In the genomic region with DNA sequence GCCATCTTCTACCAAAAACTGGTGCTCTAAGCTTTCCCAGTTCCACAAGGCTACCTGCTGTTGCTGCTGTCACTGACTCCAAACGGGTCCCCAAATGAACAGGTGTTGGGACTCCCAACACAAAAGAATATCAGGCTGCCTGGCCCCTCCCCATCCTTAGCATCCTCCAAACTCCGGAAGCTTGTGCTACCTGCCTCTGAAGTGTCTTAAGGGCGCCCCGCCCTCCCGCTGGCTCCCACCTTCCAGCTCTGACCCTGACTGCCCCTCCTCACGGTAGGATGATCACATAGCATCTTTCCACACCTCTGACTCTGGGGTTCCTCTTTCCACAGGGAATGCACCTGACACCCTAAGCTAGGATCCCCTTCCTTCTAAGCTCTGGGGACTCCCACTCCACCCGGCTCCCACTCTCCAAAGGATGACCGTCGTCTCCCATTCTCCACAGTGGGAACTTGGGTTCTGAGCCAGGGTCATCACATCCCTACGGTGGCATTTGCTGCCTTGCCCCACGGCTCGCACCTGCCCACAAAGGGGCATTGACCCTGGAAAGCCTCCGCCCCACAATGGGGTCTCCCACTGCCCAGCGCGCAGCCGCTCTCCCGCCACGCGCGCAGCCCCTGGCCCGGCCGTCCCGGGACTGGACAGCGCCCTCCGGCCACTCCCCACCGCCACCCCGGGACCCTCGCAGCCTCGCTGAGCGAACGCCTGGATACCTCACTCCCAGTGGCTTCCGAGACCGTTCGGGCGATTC, we compare ENCODE assay signal across 8 mouse cellular contexts. TPM values are rescaled to one million over a fixed set of nuclear protein-coding genes. Genes with fewer than 3 reads are reported as not detected.
DNase-seq lines count a peak whose midpoint lies in the region; ATAC-seq and TF ChIP-seq lines count a peak whose summit lies in the region.

No protein-coding gene starts in this region.

- peak; percentile 36 for DNase-seq in adrenal gland, postnatal 14 days
- no peak for DNase-seq in adrenal gland, postnatal 25 days
- DNase-seq in spleen, adult 2 months (ENCODE audit: low read depth in 1 of 2, low spot score in 2 of 2) = no peak
- no peak for DNase-seq in spleen, adult 18-20 months
- no peak for DNase-seq in left cerebral cortex, postnatal 4 days
- no peak for DNase-seq in embryo, embryonic 10 days (ENCODE audit: low spot score)

- peak overlapping the region; percentile 98 for H3K9ac ChIP-seq in intestine, embryonic 16.5 days (ENCODE audit: low read depth, low read length)
- peak overlapping the region; percentile 93 for H3K9ac ChIP-seq in neural tube, embryonic 13.5 days

- TF ChIP-seq CTCF in spleen, adult 2 months (IDR thresholded peaks at IDR 0.05; ENCODE audit: extremely low read depth, insufficient read depth, insufficient read length, insufficient replicate concordance) = no peak

- H3K4me3 ChIP-seq in spleen, adult 2 months (ENCODE audit: extremely low read depth, insufficient read depth, insufficient read length) = peak overlapping the region; percentile 85
- peak overlapping the region; percentile 98 for H3K4me3 ChIP-seq in intestine, embryonic 16.5 days (ENCODE audit: low read length)
- peak overlapping the region; percentile 100 for H3K4me3 ChIP-seq in neural tube, embryonic 13.5 days

- peak overlapping the region; percentile 79 for H3K4me2 ChIP-seq in intestine, embryonic 16.5 days (ENCODE audit: low read depth, low read length)
- peak overlapping the region; percentile 99 for H3K4me2 ChIP-seq in neural tube, embryonic 13.5 days

- peaks cover 8% of the 10 kb centered on the region; the same call in 1 of the 2 replicates for H3K4me1 ChIP-seq in spleen, adult 2 months (ENCODE audit: control insufficient read depth, insufficient read depth, insufficient read length)
- peaks cover 18% of the 10 kb centered on the region for H3K4me1 ChIP-seq in intestine, embryonic 16.5 days (ENCODE audit: control insufficient read depth, insufficient read depth, low read length)
- H3K4me1 ChIP-seq in neural tube, embryonic 13.5 days (replicated peaks) = peaks cover 32% of the 10 kb centered on the region

- intact Hi-C loops in left cerebral cortex, postnatal 4 days (cut with DNase I) = no loop called here

- peak; percentile 62 for ATAC-seq in intestine, embryonic 16.5 days
- peak; percentile 73 for ATAC-seq in neural tube, embryonic 13.5 days (ENCODE audit: low read depth)

- peak overlapping the region; percentile 71 for H3K27ac ChIP-seq in spleen, adult 2 months (ENCODE audit: insufficient read depth, low read length)
- peak overlapping the region; percentile 74 for H3K27ac ChIP-seq in intestine, embryonic 16.5 days (ENCODE audit: low read length)
- peak overlapping the region; percentile 76 for H3K27ac ChIP-seq in neural tube, embryonic 13.5 days (replicated peaks)

- H3K36me3 ChIP-seq in spleen, adult 2 months (ENCODE audit: control insufficient read depth, insufficient read depth, low read length) = peaks cover 39% of the 10 kb centered on the region
- H3K36me3 ChIP-seq in intestine, embryonic 16.5 days (ENCODE audit: control insufficient read depth, insufficient read depth, low read length) = peaks cover 21% of the 10 kb centered on the region
- H3K36me3 ChIP-seq in neural tube, embryonic 13.5 days = peaks cover 68% of the 10 kb centered on the region

- TF ChIP-seq POLR2A in spleen, adult 2 months (IDR thresholded peaks at IDR 0.05; ENCODE audit: low read depth, low read length) = no peak

- no peaks in the 10 kb centered on the region for H3K9me3 ChIP-seq in intestine, embryonic 16.5 days (ENCODE audit: control insufficient read depth, low read length)
- no peaks in the 10 kb centered on the region for H3K9me3 ChIP-seq in neural tube, embryonic 13.5 days

- H3K27me3 ChIP-seq in spleen, adult 2 months (ENCODE audit: control insufficient read depth, insufficient read depth, low read length) = no peaks in the 10 kb centered on the region
- H3K27me3 ChIP-seq in intestine, embryonic 16.5 days (replicated peaks; ENCODE audit: control insufficient read depth, insufficient read depth, low read length) = no peaks in the 10 kb centered on the region
- H3K27me3 ChIP-seq in neural tube, embryonic 13.5 days = no peaks in the 10 kb centered on the region

- 1% methylated on average over 35 of the region's 35 CpGs for WGBS in spleen, adult 2 months
- under 1% methylated on average over 35 of the region's 35 CpGs for WGBS in intestine, embryonic 16.5 days
- WGBS in neural tube, embryonic 13.5 days = under 1% methylated on average over 35 of the region's 35 CpGs

RNA-seq across cellular contexts. Expression of gene Lypla2, which starts 0.4 kb away (rescaled TPM):
- 57.2 and 63.9 TPM in 2 replicates for total RNA-seq in adrenal gland, postnatal 14 days (2021)
- total RNA-seq in adrenal gland, postnatal 25 days (2021) = 66.4 and 74.3 TPM in 2 replicates
- polyA plus RNA-seq in spleen, adult 2 months (2012; rRNA removed) = 115 and 178 TPM in 2 replicates
- 111 and 115 TPM in 2 replicates for polyA plus RNA-seq in intestine, embryonic 16.5 days (2015; fragmentation: Nextera tagmentation; extraction: Ambion mirVana)
- 187 and 199 TPM in 2 replicates for polyA plus RNA-seq in neural tube, embryonic 13.5 days (2015; fragmentation: Nextera tagmentation; extraction: Ambion mirVana)
- 100 to 1,000 TPM; 110 to 122 TPM for total RNA-seq in left cerebral cortex, postnatal 4 days (2021)

RNA-seq across cellular contexts. Expression of gene Gale, which starts 8.5 kb away (rescaled TPM):
- total RNA-seq in adrenal gland, postnatal 14 days (2021) = 16.4 and 16.6 TPM in 2 replicates
- 13.0 and 15.7 TPM in 2 replicates for total RNA-seq in adrenal gland, postnatal 25 days (2021)
- 10.6 and 13.8 TPM in 2 replicates for polyA plus RNA-seq in spleen, adult 2 months (2012; rRNA removed)
- polyA plus RNA-seq in intestine, embryonic 16.5 days (2015; fragmentation: Nextera tagmentation; extraction: Ambion mirVana) = 127 and 130 TPM in 2 replicates
- 39.0 and 42.5 TPM in 2 replicates for polyA plus RNA-seq in neural tube, embryonic 13.5 days (2015; fragmentation: Nextera tagmentation; extraction: Ambion mirVana)
- total RNA-seq in left cerebral cortex, postnatal 4 days (2021) = 10 to 100 TPM; 30.9 to 35.8 TPM

RNA-seq across cellular contexts. Expression of gene Pithd1, which starts 15.1 kb away (rescaled TPM):
- total RNA-seq in adrenal gland, postnatal 14 days (2021) = 27.1 and 33.8 TPM in 2 replicates
- 30.8 and 33.2 TPM in 2 replicates for total RNA-seq in adrenal gland, postnatal 25 days (2021)
- polyA plus RNA-seq in spleen, adult 2 months (2012; rRNA removed) = 31.0 and 48.2 TPM in 2 replicates
- polyA plus RNA-seq in intestine, embryonic 16.5 days (2015; fragmentation: Nextera tagmentation; extraction: Ambion mirVana) = 41.3 and 47.2 TPM in 2 replicates
- 59.0 and 65.1 TPM in 2 replicates for polyA plus RNA-seq in neural tube, embryonic 13.5 days (2015; fragmentation: Nextera tagmentation; extraction: Ambion mirVana)
- total RNA-seq in left cerebral cortex, postnatal 4 days (2021) = 10 to 100 TPM; 31.0 to 38.1 TPM

RNA-seq across cellular contexts. Expression of gene Hmgcl, which starts 25.7 kb away (rescaled TPM):
- total RNA-seq in adrenal gland, postnatal 14 days (2021) = 64.6 and 76.0 TPM in 2 replicates
- 52.6 and 57.3 TPM in 2 replicates for total RNA-seq in adrenal gland, postnatal 25 days (2021)
- polyA plus RNA-seq in spleen, adult 2 months (2012; rRNA removed) = 27.9 and 32.4 TPM in 2 replicates
- polyA plus RNA-seq in intestine, embryonic 16.5 days (2015; fragmentation: Nextera tagmentation; extraction: Ambion mirVana) = 147 and 165 TPM in 2 replicates
- polyA plus RNA-seq in neural tube, embryonic 13.5 days (2015; fragmentation: Nextera tagmentation; extraction: Ambion mirVana) = 58.2 and 59.6 TPM in 2 replicates
- total RNA-seq in left cerebral cortex, postnatal 4 days (2021) = 10 to 100 TPM; 30.2 to 33.9 TPM

RNA-seq across cellular contexts. Expression of gene Eloa, which starts 49.6 kb away (rescaled TPM):
- 42.6 and 42.7 TPM in 2 replicates for total RNA-seq in adrenal gland, postnatal 14 days (2021)
- total RNA-seq in adrenal gland, postnatal 25 days (2021) = 40.8 and 42.3 TPM in 2 replicates
- 6.6 and 8.6 TPM in 2 replicates for polyA plus RNA-seq in spleen, adult 2 months (2012; rRNA removed)
- polyA plus RNA-seq in intestine, embryonic 16.5 days (2015; fragmentation: Nextera tagmentation; extraction: Ambion mirVana) = 34.8 and 35.6 TPM in 2 replicates
- 26.4 and 29.2 TPM in 2 replicates for polyA plus RNA-seq in neural tube, embryonic 13.5 days (2015; fragmentation: Nextera tagmentation; extraction: Ambion mirVana)
- total RNA-seq in left cerebral cortex, postnatal 4 days (2021) = 10 to 100 TPM; 34.9 to 36.1 TPM
